Mouse (Mus musculus): ENCODE data around the gene Kmt2a. TPM values are rescaled to one million over a fixed set of nuclear protein-coding genes. Genes with fewer than 3 reads are reported as not detected.
"Not testable (repeated sequence)": the region's sequence is repeated elsewhere in the genome, so short reads cannot be mapped to it uniquely, and the experiment has no call there.

Kmt2a gene
- total RNA-seq, 4 experiments from 2014 or later: 64.3 to 102 (median 73.5) TPM

DNA sequence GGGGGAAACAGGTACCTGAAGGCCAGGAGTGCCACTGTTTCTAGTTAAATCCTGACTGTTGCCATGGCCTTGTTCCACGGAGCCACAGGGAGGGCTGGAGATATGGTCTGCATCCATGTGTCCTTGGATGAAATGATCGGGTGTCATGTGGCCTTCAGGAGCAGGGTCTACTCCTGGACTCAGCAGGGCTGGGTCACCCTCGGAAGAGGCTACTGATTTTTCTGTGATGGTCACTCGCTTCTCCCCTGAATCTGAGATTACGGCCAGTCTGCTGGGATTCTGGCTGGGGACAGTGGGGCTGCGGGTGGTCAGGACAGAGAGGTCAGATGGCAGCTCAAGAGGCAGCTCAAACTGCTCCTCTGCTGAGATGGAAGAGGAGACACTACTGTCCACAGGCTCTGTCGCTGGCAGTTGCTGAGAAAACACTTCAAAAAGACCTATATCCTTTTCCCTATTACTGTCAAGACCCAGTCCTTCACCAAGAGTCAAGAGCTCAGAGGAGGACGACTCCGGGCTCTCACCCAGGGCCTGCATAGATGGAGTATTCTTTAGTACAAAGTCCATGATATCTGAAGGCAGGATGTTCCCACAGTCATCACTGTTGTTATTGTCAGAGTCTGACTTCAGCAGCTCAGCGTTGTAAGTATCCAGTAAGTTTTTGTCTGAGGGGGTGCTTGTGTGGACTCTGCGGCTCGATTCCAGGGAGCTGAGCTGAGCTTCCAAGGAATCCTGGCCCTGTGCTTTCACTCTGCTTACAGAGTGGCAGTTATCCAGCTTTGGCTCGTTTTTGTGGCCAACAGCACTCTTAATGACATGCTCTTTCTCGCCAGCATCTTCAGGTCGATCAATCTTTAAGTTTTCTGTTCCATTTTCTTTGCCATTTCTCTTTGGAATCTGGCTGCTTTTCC, 60.9 kb downstream of the Kmt2a start:
- no peak for DNase-seq (ENCODE audit: low spot score in 2 of 2)

DNA sequence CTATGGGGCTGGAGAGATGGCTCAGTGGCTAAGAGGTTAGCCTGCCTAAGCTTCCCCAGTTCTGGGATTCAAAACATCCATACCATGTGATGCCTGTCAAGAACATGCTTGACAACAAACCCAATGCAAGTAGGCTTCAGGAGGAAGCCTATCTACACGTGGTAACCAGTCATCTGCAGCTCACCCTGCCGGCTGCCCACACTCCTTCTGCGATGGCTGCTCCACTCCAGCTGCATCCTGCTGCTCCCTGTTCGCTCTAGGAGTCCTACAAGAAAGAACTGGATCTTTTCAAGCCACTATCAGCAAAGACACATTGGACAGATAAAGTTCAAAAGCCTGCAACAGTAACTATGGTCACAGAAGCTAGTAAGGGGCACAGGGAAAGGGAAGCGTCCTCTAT, 63.6 kb downstream of the Kmt2a start:
- no peak for DNase-seq (ENCODE audit: low spot score in 2 of 2)

DNA sequence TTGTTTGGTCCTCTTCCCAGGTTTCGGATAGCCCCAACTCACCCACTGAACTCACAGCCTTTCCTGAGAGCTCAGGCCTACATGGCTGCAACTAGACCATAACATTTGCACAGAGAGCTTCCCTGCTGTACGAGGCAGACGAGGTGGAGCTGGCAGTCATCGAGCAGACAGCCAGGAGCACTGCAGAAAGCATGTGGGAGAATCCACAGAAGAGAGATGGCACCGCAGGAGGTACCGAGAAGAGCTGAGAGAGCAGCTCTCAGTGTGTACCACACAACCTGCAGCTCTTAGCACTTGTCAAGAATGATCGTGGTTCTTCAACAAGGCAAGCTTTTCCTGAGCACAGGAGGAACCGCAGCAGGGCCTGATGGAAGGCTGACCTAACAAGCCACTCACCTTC, 66.9 kb downstream of the Kmt2a start:
- DNase-seq (ENCODE audit: low spot score in 2 of 2): no peak

DNA sequence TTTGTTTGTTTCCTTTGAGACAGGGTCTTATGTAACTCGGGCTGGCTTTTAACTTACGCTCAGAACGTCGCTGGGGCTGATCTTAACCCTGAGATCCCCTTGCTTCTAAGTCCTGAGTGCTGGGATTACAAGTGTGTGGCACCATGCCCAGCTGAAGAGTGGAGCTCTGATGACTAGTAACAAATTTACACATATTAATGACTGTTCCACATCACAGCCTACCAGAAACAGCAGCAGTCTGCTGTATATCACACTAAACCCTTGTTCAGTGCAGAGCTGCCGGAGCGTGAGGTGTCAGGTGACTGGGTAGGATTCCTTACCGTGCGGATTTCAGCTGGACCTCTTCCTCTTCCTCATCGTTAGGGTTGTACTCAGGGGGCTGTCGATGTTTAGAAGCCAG, 70.8 kb downstream of the Kmt2a start:
- no peak for DNase-seq (ENCODE audit: low spot score in 2 of 2)

DNA sequence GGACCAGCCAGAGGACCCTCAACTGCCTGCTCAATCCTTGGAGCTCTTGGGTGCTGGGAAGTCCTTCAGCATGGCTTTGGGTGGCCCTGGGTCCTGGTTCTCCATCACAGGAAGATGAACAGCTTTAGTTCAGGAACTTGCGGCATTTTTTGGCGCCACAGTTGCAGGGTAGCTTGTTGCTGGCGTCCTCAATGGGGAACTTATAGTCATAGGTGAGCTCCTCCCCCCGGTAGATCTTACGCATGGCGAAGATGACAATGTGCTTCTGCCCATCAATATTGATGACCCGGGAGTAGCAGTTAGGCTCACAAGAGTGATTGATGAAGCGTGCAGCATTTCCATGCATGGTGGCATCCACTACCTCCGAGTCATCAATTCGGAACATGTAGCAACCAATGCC, 73.3 kb downstream of the Kmt2a start:
- DNase-seq (ENCODE audit: low spot score in 2 of 2): no peak

DNA sequence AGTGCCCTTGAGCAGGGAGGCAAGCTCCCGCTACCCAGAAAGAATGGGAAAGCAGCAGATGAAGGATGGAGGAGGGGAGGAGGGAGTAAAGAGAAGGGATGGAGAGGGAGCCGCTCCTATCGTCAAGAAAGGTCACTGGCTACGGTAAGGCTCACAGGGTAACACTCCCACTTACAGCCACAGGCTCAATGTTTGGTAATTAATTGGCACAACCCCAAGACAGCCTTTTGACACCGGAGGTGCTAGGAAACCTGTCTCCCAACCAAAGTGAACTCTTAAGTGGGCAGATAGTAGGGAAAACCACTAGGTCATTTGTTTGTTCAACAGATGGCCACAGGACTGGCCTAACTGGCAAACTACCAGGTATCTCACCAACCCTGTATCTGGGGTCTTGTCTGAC, 74.0 kb downstream of the Kmt2a start:
- DNase-seq (ENCODE audit: low spot score in 2 of 2): no peak

DNA sequence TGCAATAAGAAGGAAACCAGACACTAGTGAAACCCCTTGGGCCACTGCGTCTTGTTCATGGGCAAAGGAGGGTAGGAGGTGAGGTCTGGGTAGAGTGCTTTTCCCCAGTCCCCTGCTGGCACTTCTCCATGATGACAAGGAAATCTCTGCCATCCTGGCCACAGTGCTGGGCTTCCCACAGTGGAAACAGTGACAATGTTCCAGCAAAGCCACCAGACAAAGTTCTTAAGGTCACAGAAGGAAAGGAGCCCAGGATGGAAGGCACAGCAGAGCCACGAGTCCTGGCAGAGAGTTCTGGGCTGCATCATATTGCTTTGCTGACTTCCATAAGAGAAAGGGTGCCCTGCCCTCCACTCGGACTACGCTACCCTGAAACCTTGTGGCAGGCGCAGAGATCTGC, 75.6 kb downstream of the Kmt2a start:
- DNase-seq (ENCODE audit: low spot score in 2 of 2): no peak

DNA sequence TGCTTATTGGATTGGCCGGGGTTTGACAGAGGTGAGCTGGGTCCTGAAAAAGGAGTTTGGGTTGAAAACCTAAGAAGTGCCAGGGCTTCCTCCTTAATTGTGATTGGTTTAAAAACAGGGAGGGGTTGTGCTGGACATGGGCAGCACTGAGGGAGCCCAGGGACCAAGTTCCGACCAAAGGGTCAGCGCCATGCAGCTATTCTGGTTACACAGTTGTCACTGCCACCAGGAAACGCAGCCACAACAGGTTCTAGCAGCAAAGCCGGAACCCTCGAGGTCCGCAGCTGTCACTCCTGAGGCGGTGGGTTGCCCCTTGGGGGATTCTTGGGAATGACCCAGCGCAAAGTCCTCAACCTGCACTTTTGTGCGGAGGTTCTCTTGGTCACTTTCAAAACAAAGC, 76.4 kb downstream of the Kmt2a start:
- no peak for DNase-seq (ENCODE audit: low spot score in 2 of 2)

DNA sequence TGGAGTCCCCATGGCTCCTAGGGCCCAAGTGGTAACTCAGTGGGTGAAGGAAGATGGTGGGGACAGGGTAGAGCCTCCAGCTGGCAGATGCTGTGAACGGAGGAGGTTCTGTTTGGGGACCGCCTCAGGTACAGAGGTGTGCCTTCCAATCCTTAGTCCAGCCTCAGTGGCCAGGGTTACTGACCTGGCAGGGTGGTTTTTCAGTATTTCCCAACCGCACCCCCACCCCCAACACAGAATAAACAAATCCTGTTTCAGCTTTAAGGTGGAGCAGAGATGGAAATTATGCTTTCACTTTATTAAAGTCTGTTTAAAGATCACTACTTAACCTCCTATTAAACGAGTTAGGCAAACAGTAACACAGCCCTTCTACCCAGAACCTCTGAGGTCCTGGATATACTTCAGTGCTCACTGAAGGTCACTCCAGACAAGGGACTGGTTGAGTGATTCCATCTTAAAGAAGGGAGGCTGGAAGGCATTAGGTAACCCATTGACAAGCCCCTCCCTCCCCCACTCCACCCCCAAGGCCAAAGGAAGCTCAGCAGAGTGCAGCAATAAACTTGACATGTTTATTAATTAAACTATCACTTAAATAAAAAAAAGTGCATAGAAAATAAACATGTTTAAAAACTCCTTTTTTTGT, 78.2 kb downstream of the Kmt2a start, which contains the start of gene Ttc36:
Ttc36 (minus strand) TSS at position 265 of the 643 bp plus-strand sequence.
- DNase-seq (ENCODE audit: low spot score in 2 of 2): no peak

DNA sequence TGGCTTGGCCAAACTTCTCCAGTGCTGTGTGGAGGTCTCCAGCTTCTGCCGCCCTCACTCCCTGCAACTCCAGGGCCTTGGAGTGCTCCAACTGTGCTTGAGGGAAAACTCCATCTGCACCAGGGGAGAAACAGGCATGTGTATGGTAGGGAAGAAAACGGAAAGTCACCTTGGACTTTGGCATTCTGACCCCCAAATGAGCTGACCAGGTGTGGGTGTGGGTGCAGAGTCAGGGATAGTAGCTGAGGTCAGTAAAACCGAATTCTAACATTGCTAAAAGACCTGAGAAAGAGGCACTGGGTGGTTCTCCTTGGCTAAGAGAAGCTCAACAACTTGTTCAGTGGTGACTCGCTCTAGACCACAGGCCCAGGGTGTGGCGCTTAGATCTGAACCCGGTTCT, 79.4 kb downstream of the Kmt2a start:
- no peak for DNase-seq (ENCODE audit: low spot score in 2 of 2)

DNA sequence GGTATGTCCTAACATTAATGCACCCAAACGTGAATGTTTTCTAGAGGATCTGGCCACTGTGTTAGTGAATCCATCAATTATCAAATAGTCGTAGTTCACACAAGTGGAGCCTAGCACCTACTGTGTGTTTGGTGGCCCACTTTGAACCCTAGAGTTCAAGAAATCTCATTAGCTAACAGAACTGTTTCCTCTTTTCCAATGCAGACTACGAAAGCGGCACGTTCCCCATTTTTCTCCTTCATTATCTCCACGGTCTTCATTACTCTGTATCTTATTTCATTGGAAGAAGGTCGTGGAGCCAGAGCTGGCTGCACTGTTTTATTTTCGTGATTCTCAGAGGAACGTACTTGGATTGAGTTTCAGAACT, 81.2 kb downstream of the Kmt2a start:
- no peak for DNase-seq (ENCODE audit: low spot score in 2 of 2)

DNA sequence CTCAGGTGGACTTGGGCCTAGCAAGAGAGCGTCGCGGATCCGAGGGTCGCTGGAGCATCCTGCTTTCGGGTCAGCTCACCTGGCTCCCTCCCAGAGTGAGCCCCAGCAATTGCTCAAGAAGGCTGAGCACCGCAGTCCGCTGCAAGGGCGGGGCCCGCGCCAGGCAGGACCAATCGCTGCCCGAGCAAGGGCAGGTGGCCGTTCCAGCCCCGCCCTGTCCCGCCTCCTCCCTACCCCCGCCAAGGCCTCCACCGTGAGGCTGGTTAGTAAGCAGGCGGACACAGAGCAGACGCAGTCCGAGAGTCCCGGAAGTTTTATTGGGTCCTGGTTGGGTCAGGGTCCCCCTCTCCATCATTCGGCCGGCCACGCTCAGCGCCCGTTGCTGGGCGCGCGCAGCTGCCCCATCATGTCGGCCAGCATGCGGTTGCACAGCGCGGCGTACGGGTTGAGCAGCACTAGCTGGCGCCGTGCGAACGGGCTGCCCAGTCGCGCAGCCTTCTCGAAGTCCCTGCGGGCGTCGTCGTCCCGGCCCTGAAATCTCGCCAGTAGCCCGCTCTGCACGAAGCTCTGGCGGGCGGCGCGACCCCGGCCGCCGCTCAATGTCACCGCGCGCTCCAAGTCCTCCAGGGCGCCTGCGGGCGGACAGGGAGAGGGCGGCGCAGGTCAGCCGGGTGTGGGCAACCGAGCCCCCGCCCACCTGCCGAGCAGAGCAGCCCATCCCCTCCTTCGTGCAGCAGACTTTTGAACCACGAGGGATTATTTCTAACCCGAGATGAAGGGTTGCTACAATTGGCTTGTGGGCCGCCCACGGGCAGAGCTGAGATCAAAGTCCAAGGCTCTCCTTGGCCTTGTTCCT, 81.8 kb downstream of the Kmt2a start, which contains the start of gene Tmem25:
Tmem25 (minus strand) TSS at position 206 of the 856 bp plus-strand sequence.
- DNase-seq (ENCODE audit: low spot score in 2 of 2): peak; percentile 72 to 91

DNA sequence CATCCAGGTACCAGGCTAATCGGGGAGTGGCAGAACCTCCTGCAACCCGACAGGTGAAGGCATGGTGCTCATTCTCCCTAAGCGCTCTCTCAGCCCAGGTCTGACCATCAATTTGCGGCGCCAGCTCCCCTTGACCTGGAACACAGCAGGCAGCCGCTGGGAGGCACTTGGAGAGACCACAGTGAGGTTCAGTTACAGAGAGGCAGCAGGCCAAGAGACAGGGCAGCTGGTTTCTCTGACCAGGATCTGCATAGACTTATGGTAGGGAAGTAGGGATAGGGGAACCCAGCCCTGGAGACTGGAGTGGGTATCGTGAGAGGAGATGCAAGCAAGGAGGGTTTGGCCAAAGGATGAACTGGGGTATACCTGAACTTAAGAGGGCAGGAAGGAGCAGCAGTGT, 82.8 kb downstream of the Kmt2a start:
- no peak for DNase-seq (ENCODE audit: low spot score in 2 of 2)

DNA sequence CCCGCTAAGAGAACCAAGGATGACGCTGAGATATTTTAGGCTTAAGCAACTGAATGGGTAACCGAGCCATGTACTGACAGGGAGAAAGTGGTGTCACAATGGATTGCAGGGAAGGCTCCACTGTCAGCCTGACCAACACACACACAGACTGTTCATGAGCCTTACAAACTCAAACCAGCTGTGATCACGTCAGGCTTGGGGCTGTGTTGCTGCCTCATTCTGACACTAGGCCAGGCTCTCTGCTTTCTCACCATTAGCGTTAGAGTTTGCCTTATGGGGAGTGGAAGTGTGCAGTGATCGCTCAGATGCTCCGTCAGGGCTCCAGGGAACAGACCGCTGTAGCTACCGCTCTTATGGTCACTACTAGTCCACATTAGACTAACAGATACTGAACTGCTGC, 88.3 kb downstream of the Kmt2a start:
- DNase-seq (ENCODE audit: low spot score in 2 of 2): no peak

DNA sequence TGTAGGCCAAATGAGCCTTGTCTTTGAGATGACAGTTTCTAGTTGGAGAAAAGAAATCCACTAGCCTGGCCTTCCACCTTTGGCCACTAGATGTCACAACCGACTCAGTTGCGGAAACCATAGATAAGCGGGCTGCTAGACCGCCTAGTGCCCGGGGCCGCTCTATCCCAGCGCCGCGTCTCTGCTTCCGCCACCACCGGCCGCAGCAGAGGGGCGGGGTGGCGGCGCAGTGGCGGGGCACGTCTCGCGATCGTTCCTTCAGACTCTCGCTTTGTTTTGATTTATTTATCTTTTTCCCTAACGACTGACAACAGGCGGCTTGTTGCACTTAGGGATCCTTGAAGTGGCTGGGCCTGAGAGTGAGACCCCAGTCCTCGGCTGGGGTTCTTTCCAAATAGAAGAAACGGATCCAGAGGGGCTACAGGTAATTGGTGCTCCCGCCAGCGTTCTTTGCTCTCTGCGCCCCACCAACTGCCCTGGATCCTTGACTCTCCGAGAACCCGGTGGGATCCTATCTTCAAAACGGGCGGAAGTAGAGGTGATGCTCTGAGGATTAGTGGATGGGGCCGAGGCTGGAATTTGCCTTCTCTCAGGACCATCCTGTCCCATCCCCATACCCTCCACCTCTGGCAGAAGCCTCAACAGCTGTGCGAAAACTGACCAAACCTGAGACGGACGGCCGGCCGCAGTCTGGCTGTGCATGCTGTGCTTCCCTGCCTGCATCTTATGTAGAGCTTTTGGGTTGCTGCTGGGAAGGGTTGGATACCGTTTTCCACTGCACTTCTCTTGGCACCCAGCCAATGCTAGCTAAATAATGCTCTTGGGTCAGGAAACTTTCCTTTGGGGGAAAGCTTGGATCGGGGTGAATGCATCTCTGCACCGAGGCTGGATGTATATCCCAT, 108.1 kb downstream of the Kmt2a start:
- peak; percentile 88 to 89 for DNase-seq (ENCODE audit: low spot score in 2 of 2)

DNA sequence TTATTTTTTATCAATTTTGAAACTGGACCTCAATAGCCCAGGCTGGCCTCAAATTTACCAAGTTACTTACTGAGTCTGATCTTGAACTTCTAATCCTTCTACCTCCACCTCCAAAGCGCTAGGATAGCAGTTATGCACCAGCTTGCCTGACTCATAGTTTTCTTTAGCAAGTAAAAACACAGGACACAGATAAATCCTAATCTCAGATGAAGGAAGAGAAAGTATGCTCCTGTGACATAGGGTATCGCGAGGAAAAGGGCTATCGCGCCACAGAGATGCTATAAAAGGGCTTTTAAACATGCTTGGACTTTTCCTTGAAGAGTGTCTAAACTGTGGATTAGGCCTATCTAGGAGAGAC, 108.7 kb downstream of the Kmt2a start:
- no peak for DNase-seq (ENCODE audit: low spot score in 2 of 2)

DNA sequence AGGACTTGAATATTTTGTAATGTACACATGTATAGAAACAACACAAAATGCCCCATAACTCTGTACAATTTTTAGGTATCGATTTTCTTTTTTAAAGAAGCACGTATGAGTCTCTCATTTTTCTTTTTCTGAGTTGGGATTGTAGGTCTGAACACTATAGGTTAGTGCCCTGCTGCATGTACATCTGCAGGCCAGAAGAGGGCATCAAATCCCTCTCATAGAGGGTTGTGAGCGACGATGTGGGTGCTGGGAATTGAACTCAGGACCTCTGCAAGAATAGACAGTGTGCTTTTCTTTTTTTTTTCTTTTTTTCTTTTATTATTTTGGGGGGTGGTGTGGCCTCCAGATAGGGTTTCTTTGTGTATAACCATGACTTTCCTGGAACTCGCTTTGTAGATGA, 109.7 kb downstream of the Kmt2a start:
- DNase-seq (ENCODE audit: low spot score in 2 of 2): no peak

DNA sequence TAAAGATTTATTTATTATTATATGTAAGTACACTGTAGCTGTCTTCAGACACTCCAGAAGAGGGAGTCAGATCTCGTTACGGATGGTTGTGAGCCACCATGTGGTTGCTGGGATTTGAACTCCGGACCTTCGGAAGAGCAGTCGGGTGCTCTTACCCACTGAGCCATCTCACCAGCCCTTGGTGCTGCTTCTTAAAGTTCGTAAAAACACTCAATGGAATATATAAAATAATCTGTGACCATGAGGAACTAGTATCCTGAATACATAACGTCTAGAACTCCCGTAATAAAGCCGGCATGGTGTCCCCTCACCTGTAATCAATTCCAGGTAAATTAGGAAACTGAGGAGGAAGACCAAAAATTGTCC, 113.1 kb downstream of the Kmt2a start:
- not testable (repeated sequence) for DNase-seq (ENCODE audit: low spot score in 2 of 2)

DNA sequence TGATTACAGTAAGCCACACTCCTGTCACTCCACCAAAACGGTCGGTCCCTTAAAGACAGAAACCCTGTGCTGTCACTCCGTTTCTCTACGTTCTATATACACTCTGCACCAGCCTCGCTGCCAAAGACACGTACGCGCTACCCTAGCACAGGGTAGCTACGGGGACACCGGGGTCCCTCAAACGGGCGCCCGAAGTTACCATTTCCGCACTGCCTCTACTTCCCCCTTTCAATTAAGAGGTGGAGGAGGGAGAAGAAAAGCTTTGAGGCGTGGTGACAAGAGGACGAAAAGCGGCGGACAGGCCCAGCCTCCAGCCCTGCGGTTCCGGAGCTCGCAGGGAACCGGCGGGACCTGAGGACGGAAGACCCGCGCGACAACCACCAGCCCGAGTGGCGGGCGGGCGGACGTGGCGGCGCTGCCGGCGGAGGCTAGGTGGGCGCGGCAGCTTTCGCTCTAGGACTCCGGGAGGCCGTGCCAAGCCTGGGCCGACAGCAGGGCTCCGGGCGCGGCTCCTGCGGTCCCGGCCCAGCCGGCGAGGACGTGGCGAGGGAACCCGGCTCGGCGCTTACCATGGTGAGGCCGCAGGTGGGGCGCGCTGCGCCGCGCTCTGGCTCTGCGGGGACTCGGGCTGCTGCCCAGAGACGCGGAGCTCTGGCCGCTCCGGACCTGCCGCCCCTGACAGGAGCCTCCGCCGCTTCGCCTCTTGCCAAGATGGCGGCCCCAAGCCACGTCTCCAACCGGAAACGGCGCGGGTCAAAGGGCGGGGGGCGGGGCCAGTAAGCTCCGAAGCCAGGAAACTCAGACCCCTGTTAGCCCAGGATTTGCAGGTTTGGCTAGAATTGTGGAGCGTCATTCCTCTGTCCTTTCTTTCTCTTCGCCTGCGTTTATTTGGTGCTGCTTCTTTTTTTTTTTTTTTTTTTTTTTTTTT, 113.7 kb downstream of the Kmt2a start, which contains the start of the genes Arcn1 and Ift46:
Arcn1 (minus strand) TSS at position 745 of the 928 bp plus-strand sequence.
Ift46 (plus strand) TSS at position 808 of the 928 bp plus-strand sequence.
- peak; percentile 63 to 69 for DNase-seq (ENCODE audit: low spot score in 2 of 2)

DNA sequence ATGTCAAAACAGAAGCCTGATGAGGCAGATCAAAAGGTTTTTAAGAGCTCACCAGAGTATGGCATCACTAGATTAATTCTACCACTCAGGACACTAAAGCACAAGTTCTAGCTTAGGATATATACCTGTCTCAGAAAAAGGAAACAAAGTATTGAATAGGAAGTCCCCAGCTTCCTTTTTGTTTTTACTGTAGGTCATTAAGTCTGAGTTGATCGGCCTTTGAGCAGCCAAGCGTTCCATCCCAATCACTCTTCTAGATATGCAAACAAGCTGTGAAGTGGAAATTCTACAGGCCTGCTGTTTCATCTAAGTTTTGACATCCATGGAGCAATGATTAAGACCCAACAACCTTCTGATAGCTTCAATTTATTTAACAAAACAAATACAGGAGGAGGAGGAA, 120.2 kb downstream of the Kmt2a start:
- no peak for DNase-seq (ENCODE audit: low spot score in 2 of 2)
